Mouse (Mus musculus) heart, adult 2 months (tissue): ENCODE measurements at regions not wholly inside any gene's neighbourhood (a gene's known extent, or its start where the extent isn't known, plus 50 kb on each side); places are given as distances from the start of the nearest gene placed in this dataset.

Source experiments
- CTCF ChIP-seq: fragments of 200-600 bp; IDR thresholded peaks from 2 replicates; pipeline ENCODE4 v1.8.1; 2022; ENCODE audit warnings: antibody characterized with exemption, mild to moderate bottlenecking, moderate library complexity
- EP300 ChIP-seq: fragments of 200-500 bp; IDR thresholded peaks from 2 replicates; pipeline ENCODE4 v1.6.1; 2011; ENCODE audit warnings: low read depth, low read length, control low read depth; ENCODE audit not compliant: insufficient read depth
- POLR2A ChIP-seq: fragments of 200-500 bp; IDR thresholded peaks from 2 replicates; pipeline ENCODE4 v1.6.1; 2011; ENCODE audit warnings: mild to moderate bottlenecking, low read depth, low read length, control low read depth; ENCODE audit not compliant: insufficient read depth

DNA sequence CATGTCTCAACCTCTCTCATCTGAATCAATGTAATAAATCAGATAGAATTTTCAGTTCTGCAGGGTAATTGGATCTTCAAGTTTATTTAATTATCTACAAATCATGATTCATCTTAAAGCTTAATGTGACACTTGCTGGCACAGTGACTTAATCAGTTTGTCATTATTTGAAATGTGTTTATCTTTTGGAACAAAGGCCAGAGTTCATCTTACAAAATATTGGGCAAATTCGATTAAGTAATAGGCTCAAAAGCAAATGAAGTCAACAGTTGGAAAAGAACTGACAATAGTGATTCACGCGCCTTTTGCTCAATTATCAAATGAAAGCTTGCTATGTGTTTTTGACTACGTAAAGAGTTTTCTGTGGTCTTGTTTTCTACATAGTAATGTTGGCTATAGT lies 93.4 kb upstream of the Hcn1 start:
- no peak for TF ChIP-seq POLR2A
- TF ChIP-seq CTCF: no peak
- no peak for TF ChIP-seq EP300
